Mouse (Mus musculus) midbrain, embryonic 14.5 days (tissue): ENCODE measurements around the gene Ctnna3. TPM values are rescaled to one million over a fixed set of nuclear protein-coding genes. Genes with fewer than 3 reads are reported as not detected.
"Not testable (repeated sequence)": the region's sequence is repeated elsewhere in the genome, so short reads cannot be mapped to it uniquely, and the experiment has no call there.

Source experiments
- ATAC-seq: fragments of 200-750 bp; cut with Nextera tagmentation; 2 replicates; pipeline ENCODE4 v1.8.0; 2017; ENCODE audit warnings: moderate number of reproducible peaks, moderate library complexity; ENCODE audit not compliant: low FRiP score, low TSS enrichment
- DNase-seq: peaks from one replicate; pipeline ENCODE4 v3.0.0-alpha.2; 2015
- H3K27ac ChIP-seq: fragments of 300-500 bp; sonication (generic); replicated peaks from 2 replicates; pipeline ENCODE4 v1.5.1; 2014; ENCODE audit warnings: mild to moderate bottlenecking, low read depth, low read length, moderate library complexity
- H3K27me3 ChIP-seq: fragments of 300-500 bp; sonication (generic); 2 replicates; pipeline ENCODE4 v1.6.1; 2014; ENCODE audit warnings: low read length, control low read depth, mixed read lengths; ENCODE audit not compliant: control insufficient read depth, insufficient read depth
- H3K36me3 ChIP-seq: fragments of 300-500 bp; sonication (generic); 2 replicates; pipeline ENCODE4 v1.6.1; 2014; ENCODE audit warnings: low read length, control low read depth; ENCODE audit not compliant: control insufficient read depth, insufficient read depth
- H3K4me1 ChIP-seq: fragments of 300-500 bp; sonication (generic); 2 replicates; pipeline ENCODE4 v1.6.1; 2014; ENCODE audit warnings: mild to moderate bottlenecking, antibody characterized with exemption, low read length, control low read depth; ENCODE audit not compliant: control insufficient read depth, insufficient read depth
- H3K4me2 ChIP-seq: fragments of 300-500 bp; sonication (generic); 2 replicates; pipeline ENCODE4 v1.6.1; 2014; ENCODE audit warnings: mild to moderate bottlenecking, low read length, moderate library complexity
- H3K4me3 ChIP-seq: fragments of 300-500 bp; sonication (generic); replicated peaks from 2 replicates; pipeline ENCODE4 v1.5.1; 2014; ENCODE audit warnings: low read depth, low read length
- H3K9ac ChIP-seq: fragments of 300-500 bp; sonication (generic); replicated peaks from 2 replicates; pipeline ENCODE4 v1.6.1; 2014; ENCODE audit warnings: mild to moderate bottlenecking, low read length, moderate library complexity
- H3K9me3 ChIP-seq: fragments of 300-500 bp; sonication (generic); 2 replicates; pipeline ENCODE4 v1.6.1; 2016; ENCODE audit warnings: low read length, control low read depth, mixed read lengths; ENCODE audit not compliant: control insufficient read depth
- WGBS: fragments of 180-500 bp; shearing (Covaris S2); extraction: QIAGEN DNeasy Blood & Tissue Kit; methylation state at CpG from one replicate; pipeline ENCODE4 v1.1.7; 2014; 5-methylcytosine and 5-hydroxymethylcytosine counted together
- polyA plus RNA-seq: library from polyadenylated mRNA; unstranded; fragments of >200 nt; fragmentation: Nextera tagmentation; extraction: Ambion mirVana; gene quantifications from 2 replicates; pipeline ENCODE4 v1.2.1, GENCODE M21; 2014

Ctnna3 gene
- polyA plus RNA-seq, 1 experiment from 2014 or later: 1.1 TPM

DNA sequence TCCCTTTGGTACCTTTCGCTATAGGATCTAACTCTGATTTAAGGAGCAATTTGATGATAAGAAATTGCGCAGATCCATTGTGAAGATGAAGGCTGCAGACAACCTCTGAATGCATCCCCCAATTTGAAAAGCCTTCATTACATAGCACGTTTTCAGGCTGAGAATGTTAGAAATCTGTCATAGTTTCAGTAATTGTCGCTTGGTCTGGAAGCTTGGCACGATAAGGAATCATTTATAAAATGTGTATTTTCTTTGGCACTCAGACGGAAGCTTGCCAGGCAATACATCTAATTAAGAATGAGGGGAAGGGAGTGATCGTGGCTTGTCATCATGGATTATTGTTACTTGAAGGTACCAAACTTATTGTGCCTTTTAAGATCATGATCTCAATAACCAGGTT, 1511.1 kb downstream of the Ctnna3 start:
- Histone ChIP-seq H3K9ac (no peak overlapping the region), H3K4me1 (no peaks in the 10 kb centered on the region), H3K27me3 (no peaks in the 10 kb centered on the region), H3K36me3 (no peaks in the 10 kb centered on the region), H3K4me3 (no peak overlapping the region), H3K27ac (no peak overlapping the region), H3K4me2 (no peak overlapping the region), H3K9me3 (no peaks in the 10 kb centered on the region)
- 86% methylated on average over 7 of the region's 7 CpGs for WGBS
- ATAC-seq (no peak), DNase-seq (no peak)

DNA sequence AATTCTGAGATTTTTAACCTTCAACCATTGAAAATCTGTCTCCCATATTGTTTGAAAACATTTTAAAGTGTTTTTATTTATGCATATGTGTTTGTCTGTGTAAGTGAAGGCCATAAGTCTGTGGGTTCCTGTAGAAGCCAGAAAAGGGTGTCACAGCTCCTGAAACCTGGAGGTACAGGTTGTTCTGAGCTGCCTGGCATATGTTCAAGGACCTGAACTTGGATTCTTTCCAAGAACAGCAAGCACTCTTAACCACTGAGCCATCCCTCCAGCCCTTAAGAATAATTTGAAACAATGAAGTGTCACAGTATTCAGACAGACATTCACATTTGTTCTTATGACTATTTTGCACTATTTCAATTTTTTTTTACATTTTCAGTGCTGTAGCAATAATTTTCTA, 1528.5 kb downstream of the Ctnna3 start:
- Histone ChIP-seq H3K4me3 (no peak overlapping the region), H3K4me2 (no peak overlapping the region), H3K9ac (no peak overlapping the region), H3K27me3 (no peaks in the 10 kb centered on the region), H3K27ac (no peak overlapping the region), H3K36me3 (no peaks in the 10 kb centered on the region), H3K9me3 (no peaks in the 10 kb centered on the region), H3K4me1 (no peaks in the 10 kb centered on the region)
- no peak for ATAC-seq
- DNase-seq: no peak

DNA sequence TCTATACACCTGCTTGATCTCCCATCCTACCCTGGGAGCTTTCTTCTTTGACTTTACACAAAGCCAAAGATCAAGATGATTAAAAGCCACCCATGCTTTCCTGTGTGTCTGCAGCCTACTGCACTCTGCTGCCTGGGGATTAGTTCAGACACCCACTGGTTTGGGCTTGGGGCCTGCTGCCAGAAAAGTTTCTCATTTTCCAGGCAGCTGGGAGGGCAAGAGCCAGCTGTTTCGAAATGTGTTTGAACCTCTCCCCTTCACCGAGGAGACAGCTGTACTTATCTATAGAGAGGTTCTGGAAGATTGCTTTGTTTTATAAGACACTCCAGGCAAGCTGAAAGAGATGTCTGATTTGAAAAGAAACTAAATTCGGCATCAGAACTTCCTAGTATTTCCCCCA, 1563.0 kb downstream of the Ctnna3 start:
- ATAC-seq (no peak), DNase-seq (peak; percentile 1)
- no peak overlapping the region for H3K4me3 ChIP-seq
- no peak overlapping the region for H3K9ac ChIP-seq
- H3K4me2 ChIP-seq: no peak overlapping the region
- no peaks in the 10 kb centered on the region for H3K4me1 ChIP-seq
- 20% methylated on average over 3 of the region's 3 CpGs for WGBS
- H3K27me3 ChIP-seq: no peaks in the 10 kb centered on the region
- H3K27ac ChIP-seq: no peak overlapping the region
- H3K9me3 ChIP-seq: no peaks in the 10 kb centered on the region
- no peaks in the 10 kb centered on the region for H3K36me3 ChIP-seq

DNA sequence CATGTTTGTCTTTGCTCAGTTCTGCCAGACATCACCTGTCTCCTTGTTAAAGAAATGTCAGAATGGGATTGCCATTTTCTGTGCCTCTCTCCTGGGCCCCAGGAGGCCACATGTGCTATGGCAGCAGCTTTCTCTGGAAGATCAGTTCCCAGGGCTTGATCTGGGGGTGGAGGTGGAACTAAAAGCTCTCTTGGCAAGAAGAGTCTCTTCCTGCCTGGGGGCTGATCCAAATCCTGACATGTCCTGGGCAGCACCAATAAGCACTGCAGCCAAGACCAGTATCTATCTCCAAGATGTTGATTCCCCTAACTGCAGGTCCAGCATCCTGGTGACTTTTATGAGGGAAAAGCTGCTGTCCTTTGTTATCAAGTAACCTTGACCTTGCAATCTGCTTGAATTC, 1583.6 kb downstream of the Ctnna3 start:
- H3K9me3 ChIP-seq: no peaks in the 10 kb centered on the region

DNA sequence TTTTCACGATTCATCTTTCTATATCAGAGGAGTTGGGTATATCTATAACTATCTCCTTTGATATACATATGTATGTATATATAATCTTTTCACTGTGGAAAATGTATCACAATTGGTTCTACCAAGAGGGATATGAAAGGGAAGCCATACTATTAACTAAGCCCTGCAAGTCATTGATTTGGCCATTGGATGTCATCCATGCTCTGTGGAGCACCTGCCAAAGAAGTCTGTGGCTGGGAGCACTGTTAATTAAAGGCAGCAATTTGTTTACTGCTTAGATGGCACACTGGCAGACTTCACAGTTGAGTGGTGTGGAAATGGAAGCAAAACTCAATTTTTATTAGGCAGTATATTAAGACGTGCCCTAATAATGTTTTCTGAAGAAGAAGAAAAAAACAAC, 1592.8 kb downstream of the Ctnna3 start:
- 91% methylated on average over 2 of the region's 2 CpGs for WGBS
- H3K27me3 ChIP-seq: no peaks in the 10 kb centered on the region
- H3K36me3 ChIP-seq: no peaks in the 10 kb centered on the region
- no peak overlapping the region for H3K4me3 ChIP-seq
- no peaks in the 10 kb centered on the region for H3K9me3 ChIP-seq
- H3K4me2 ChIP-seq: no peak overlapping the region
- H3K27ac ChIP-seq: no peak overlapping the region
- ATAC-seq: no peak
- no peak overlapping the region for H3K9ac ChIP-seq
- H3K4me1 ChIP-seq: no peaks in the 10 kb centered on the region
- no peak for DNase-seq

More for the DNA sequence above, 1583.6 kb downstream of the Ctnna3 start:
- Histone ChIP-seq H3K36me3 (no peaks in the 10 kb centered on the region), H3K4me2 (no peak overlapping the region), H3K4me3 (no peak overlapping the region), H3K27me3 (no peaks in the 10 kb centered on the region), H3K4me1 (no peaks in the 10 kb centered on the region), H3K9ac (no peak overlapping the region), H3K27ac (no peak overlapping the region)
- DNase-seq (no peak), ATAC-seq (no peak)

DNA sequence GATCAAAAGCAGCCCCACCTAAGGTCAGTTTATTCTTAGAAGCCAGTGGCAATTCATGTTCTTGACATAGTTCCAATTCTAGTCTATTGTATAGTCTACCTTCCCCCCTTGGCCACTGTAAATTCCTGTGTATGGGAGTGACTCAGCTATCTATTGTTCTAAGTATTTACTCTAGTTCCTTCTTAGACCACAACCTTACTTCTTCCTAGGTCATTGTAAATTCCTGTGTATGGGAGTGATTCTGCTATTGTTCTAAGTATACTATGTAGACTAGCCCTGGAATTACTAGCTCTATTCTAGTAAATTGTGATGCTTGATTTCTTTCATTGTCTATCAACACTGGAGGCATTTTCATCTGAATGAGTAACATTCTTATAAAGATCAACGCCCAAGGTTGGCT, 1603.6 kb downstream of the Ctnna3 start:
- not testable (repeated sequence) for ATAC-seq, H3K4me2 ChIP-seq
- WGBS: 89% methylated on average over 1 of the region's 1 CpGs

More for the DNA sequence above, 1603.6 kb downstream of the Ctnna3 start:
- H3K4me1 ChIP-seq, H3K9ac ChIP-seq, H3K27me3 ChIP-seq, H3K9me3 ChIP-seq, H3K36me3 ChIP-seq, H3K4me3 ChIP-seq, H3K27ac ChIP-seq, DNase-seq: not testable (repeated sequence)

Other genes with a start within 250 kb of the Ctnna3 start
- gene Mypn, start 226.1 kb upstream of the Ctnna3 start, polyA plus RNA-seq: 0.12 and 0.64 TPM in 2 replicates
- gene Herc4, start 186.3 kb upstream of the Ctnna3 start, polyA plus RNA-seq: 27.0 and 34.7 TPM in 2 replicates
- gene Sirt1, start 48.4 kb upstream of the Ctnna3 start, polyA plus RNA-seq: 7.2 and 7.5 TPM in 2 replicates
- 20.5 and 20.8 TPM in 2 replicates for gene Dnajc12, start 47.7 kb upstream of the Ctnna3 start, polyA plus RNA-seq
- gene Gm7075, start 8.3 kb upstream of the Ctnna3 start, polyA plus RNA-seq: not detected in 2 replicates